Mouse (Mus musculus) bone marrow, adult 2 months (tissue): ENCODE data around the gene Ipo9. TPM values are rescaled to one million over a fixed set of nuclear protein-coding genes. Genes with fewer than 3 reads are reported as not detected.

ENCODE experiments used
- H3K27ac ChIP-seq: fragments of 200-500 bp; 2 replicates; pipeline ENCODE4 v1.5.1; 2012; ENCODE audit warnings: low read depth, mild to moderate bottlenecking, control low read depth, inconsistent platforms, low read length; ENCODE audit not compliant: control insufficient read depth, poor library complexity, insufficient read depth
- H3K4me1 ChIP-seq: fragments of 200-500 bp; 2 replicates; pipeline ENCODE4 v1.6.1; 2011; ENCODE audit warnings: low read length; ENCODE audit not compliant: control insufficient read depth, insufficient read depth
- H3K4me3 ChIP-seq: fragments of 200-500 bp; replicated peaks from 2 replicates; pipeline ENCODE3; 2011; ENCODE audit warnings: mild to moderate bottlenecking, low read depth, low read length, control low read depth; ENCODE audit not compliant: control insufficient read depth
- CTCF ChIP-seq: fragments of 200-500 bp; IDR thresholded peaks from 2 replicates; pipeline ENCODE4 v1.5.1; 2011; ENCODE audit warnings: low read length, control low read depth; ENCODE audit not compliant: control insufficient read depth, insufficient read depth
- POLR2A ChIP-seq: fragments of 200-500 bp; IDR thresholded peaks from 2 replicates; pipeline ENCODE4 v1.6.1; 2011; ENCODE audit warnings: low read depth, mild to moderate bottlenecking, control low read depth, low read length, borderline replicate concordance; ENCODE audit not compliant: control insufficient read depth
- WGBS: fragments of 180-500 bp; shearing (Covaris S2); methylation state at CpG from one replicate; pipeline ENCODE4 v1.1.7; 2018; 5-methylcytosine and 5-hydroxymethylcytosine counted together
- polyA plus RNA-seq: library from polyadenylated mRNA; stranded (reverse); fragments of >200 nt; gene quantifications from 2 replicates; pipeline ENCODE4 v1.2.4, GENCODE M21; 2011; ENCODE audit warnings: low replicate concordance; ENCODE audit not compliant: missing spikeins, insufficient read depth, insufficient read length

Ipo9 gene
- 24.0 and 45.9 TPM in 2 replicates for polyA plus RNA-seq

DNA sequence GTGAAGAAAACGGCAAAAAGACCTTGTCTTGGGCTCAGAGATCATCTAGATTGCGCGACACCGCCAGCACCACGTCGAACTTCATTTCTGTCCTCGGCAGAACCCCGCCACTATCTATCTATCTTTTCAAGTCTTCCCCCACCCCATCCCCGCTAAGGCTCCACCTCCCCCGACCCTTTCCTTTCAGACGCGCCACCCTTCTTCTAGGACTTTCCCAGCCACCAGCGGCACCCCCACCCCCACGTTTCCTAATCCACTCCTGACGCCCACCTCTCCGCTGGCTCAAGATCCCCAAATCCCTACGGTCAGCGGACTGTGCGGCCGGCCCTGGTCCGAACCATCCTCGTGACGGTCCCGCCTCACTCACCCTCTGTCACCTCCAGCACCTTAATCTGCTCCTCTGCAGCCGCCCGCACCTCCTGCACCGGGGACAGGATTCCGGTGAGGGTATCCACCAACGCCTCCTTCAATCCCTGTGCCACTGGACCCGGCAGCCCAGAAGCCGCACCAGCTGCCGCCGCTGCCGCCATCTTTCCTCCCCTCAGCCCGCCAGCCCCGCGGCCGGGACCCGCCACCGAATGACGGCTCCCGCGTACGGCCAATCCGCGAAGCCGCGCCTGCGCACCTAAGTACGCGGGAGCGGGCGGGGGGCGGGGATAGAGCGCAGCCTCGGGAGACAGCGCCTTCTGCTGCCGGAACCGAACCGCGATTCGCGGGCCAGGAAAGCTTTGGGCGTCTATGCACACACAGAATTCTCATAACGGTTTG lies at the start of gene Ipo9:
Ipo9 (minus strand) TSS at position 599 of the 768 bp plus-strand sequence.
- H3K4me1 ChIP-seq = no peaks in the 10 kb centered on the region; the same call in 1 of the 2 replicates
- WGBS = 1% methylated on average over 65 of the region's 65 CpGs
- no peak within 1 kb of the TSS for H3K27ac ChIP-seq
- TF ChIP-seq CTCF (peak; percentile 43; the same call in 1 of the 2 replicates), POLR2A (peak; percentile 66; the same call in 1 of the 2 replicates)
- peak within 1 kb of the TSS; percentile 87 for H3K4me3 ChIP-seq

DNA sequence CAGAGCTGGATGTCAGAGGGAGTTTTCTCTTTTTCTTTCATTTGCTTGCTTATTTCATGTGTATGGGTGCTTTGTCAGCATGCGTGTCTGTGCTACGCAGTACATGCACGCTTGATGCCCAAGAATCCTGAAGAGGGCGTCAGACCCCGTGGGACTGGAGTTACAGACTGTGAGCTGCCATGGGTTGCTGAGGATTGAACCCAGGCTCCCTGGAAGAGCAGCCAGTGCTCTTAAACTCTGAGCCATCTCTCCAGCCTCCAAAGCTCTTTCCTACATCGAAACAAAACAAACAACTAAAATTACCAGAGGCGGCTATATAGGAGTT lies 45.2 kb upstream of the Ipo9 start:
- H3K27ac ChIP-seq = no peak overlapping the region
- WGBS = 88% methylated on average over 7 of the region's 7 CpGs
- TF ChIP-seq CTCF = no peak
- no peak for TF ChIP-seq POLR2A
- H3K4me3 ChIP-seq = no peak overlapping the region
- no peaks in the 10 kb centered on the region; the same call in 1 of the 2 replicates for H3K4me1 ChIP-seq

DNA sequence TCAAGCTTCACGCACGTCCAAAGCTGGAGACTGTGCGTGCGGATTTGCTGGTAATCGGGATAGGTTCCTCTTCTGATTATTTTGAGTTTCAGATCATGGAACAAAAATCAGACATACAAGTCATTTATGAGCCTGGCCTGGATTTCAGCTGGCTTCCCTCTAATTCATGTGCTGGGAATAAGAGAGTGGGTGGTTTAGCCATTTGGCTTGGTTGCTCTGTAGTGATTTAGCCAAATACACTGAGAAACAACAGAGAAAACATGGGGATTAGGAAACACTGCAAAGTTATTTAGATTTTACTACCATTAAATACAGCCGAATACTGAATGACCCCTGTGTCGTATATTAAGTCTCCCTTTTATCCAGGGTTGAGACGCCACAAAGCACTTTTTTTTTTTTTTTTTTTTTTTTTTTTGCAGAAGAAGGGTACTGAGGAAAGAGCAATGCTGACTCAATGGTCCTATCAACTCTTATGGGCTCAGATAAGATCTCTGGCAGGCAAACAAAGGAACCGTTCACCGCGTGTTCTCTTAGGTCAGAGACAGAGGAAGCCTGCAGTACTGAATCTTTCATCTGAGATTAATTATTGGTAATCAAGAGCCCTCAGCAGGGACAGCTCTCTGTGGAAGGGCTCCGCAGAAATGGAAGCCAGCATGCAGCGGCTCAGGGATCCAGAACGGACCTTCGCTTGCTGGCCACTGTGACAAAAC lies 44.7 kb upstream of the Ipo9 start:
- Histone ChIP-seq H3K27ac (no peak overlapping the region), H3K4me3 (no peak overlapping the region), H3K4me1 (no peaks in the 10 kb centered on the region; the same call in 1 of the 2 replicates)
- 77% methylated on average over 15 of the region's 15 CpGs for WGBS
- TF ChIP-seq CTCF = no peak
- TF ChIP-seq POLR2A = no peak

DNA sequence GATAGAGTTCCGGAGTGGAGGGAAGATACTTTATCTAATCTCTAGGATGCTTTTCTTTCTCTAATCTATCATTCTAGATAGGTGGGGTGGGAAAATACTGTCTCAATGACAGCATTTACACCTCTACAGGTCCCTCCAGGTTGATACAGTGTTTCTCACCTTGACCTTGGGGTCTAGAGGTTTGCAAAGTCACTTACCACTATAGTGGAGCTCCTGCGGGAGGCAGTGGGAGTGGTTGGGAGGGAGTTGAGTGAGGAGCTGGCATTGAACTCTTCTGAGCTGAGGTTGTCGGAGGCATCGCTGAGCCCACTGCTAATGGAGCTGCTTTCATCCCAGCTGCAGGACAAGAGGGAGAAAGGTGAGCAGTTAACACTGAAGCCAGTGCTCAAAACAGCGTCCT lies 42.2 kb upstream of the Ipo9 start:
- Histone ChIP-seq H3K27ac (no peak overlapping the region), H3K4me1 (no peaks in the 10 kb centered on the region; the same call in 1 of the 2 replicates), H3K4me3 (no peak overlapping the region)
- WGBS = 85% methylated on average over 5 of the region's 5 CpGs
- no peak for TF ChIP-seq CTCF
- no peak for TF ChIP-seq POLR2A

DNA sequence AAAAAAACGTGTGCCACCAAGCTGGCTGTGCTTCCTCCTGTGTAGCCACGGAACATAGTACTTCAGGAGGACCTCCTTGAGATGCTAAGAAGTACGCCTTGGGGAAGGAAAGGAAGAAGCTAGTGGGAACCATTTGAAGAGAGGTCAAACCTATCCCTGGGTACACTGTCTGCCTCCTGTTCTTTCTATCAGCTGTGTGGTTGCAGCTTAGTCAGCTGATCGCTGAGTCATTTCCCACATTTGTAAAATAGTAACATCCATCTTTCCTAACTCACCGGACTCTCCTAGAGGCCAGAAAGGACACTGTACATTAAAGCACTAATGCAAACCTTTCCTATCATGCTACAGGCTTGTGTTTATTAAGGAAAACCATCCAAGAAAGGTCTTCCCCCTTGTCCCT lies 41.4 kb upstream of the Ipo9 start:
- no peak overlapping the region for H3K27ac ChIP-seq
- 33% methylated on average over 5 of the region's 5 CpGs for WGBS

DNA sequence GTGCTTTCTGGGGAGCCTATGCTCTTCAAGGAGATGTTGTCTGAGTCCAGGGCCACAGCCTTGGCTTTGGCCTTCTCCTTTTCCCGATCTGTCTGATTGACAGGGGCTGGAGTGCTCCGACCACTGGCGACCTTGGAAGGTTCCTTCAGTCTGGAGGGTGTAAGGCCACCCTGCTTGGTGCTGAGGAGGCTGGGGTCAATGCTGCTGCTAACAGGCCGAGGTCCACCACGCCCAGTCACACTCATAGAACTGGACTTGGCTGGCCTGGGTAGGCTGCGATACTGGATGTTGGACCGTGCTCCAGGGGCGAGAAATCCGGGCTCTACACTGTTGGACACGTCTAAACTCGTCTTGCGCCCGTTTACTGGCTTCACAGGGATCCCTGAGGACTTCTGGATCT lies 40.2 kb upstream of the Ipo9 start:
- WGBS = 88% methylated on average over 13 of the region's 13 CpGs

More for the DNA sequence above, 41.4 kb upstream of the Ipo9 start:
- Histone ChIP-seq H3K4me3 (no peak overlapping the region), H3K4me1 (no peaks in the 10 kb centered on the region; the same call in 1 of the 2 replicates)
- TF ChIP-seq POLR2A = no peak
- TF ChIP-seq CTCF = no peak

DNA sequence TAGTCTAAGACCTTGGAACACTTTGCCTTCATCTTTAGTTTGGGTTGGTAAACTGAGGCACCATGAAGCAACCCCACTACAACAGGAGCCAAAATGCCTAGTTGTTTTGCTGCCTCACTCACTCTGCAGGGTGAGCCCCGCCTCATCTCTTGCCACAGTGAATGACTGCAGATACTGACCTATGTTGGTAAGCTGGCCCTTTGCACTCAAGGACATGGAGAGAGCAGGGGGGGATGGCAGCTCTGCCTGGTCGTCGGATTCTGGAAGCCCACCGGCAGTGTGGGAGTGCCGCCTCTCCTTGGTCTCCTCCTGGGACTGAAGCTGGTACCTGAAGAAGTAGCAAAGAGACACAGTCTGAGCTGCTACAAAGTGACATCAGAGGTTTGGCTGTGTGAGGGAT lies 37.2 kb upstream of the Ipo9 start:
- no peak for TF ChIP-seq CTCF
- TF ChIP-seq POLR2A = no peak
- H3K4me3 ChIP-seq = no peak overlapping the region
- H3K4me1 ChIP-seq = no peaks in the 10 kb centered on the region
- WGBS = 86% methylated on average over 5 of the region's 5 CpGs
- no peak overlapping the region for H3K27ac ChIP-seq

More for the DNA sequence above, 40.2 kb upstream of the Ipo9 start:
- Histone ChIP-seq H3K4me1 (no peaks in the 10 kb centered on the region; the same call in 1 of the 2 replicates), H3K27ac (no peak overlapping the region), H3K4me3 (no peak overlapping the region)
- no peak for TF ChIP-seq CTCF
- TF ChIP-seq POLR2A = no peak

DNA sequence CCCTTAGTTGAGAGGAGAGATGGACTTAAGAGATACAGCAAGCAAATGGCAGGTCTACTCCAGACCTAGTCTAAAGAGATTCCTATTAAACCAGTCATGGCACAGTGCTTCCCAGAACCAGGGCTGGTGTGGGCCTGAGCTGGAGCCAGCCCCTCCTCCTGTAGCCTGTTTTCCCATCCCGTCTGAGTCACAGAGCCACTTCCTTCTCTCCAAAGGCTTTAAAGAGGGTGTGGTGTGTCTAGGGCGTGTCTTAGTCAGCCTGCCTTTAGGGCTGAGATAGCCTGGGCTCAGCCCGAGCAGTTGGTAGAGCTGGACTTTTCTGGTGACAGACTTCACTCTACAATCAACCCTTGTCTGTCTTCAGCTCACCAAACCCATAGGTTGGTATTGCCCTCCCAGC lies 36.6 kb upstream of the Ipo9 start:
- TF ChIP-seq CTCF (no peak), POLR2A (no peak)
- Histone ChIP-seq H3K27ac (no peak overlapping the region), H3K4me3 (no peak overlapping the region), H3K4me1 (no peaks in the 10 kb centered on the region)
- 59% methylated on average over 3 of the region's 3 CpGs for whole genome bisulfite sequencing
